Comparison of ENCODE assay signal across 8 mouse cellular contexts in the genomic region with DNA sequence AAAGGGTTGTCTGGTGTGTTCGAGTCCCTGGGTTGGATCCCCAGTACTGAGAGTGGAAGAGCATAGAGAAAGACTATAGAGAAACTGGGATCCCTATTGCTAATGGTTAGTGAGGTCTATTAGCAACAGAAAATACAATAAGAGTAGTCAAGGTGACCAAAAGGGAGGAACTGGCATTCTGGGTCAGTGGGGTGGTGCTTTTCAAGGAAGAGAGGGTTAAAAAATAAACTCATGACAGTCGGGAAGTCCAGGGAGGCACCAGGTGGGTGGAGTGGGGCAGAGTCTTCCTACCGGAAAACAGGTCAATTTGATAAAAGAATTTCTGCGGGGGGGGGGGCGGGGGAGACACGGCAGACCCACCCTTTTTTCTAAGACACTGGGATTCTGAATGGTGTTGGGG. TPM values are rescaled to one million over a fixed set of nuclear protein-coding genes. Genes with fewer than 3 reads are reported as not detected.
DNase-seq lines count a peak whose midpoint lies in the region; ATAC-seq and TF ChIP-seq lines count a peak whose summit lies in the region.

No protein-coding gene starts in this region.

- WGBS in lung, postnatal 0 days: 15% methylated on average over 5 of the region's 6 CpGs
- 8% methylated on average over 6 of the region's 6 CpGs for WGBS in hindbrain, embryonic 10.5 days
- 19% methylated on average over 6 of the region's 6 CpGs for WGBS in limb, embryonic 15.5 days
- 16% methylated on average over 6 of the region's 6 CpGs for WGBS in stomach, embryonic 15.5 days

- ATAC-seq in lung, postnatal 0 days: no peak
- ATAC-seq in limb, embryonic 15.5 days (ENCODE audit: insufficient number of reproducible peaks, low FRiP score, low TSS enrichment, low read depth): no peak
- no peak for ATAC-seq in stomach, embryonic 15.5 days (ENCODE audit: insufficient read depth, low FRiP score, low read depth)

- no peak overlapping the region; the same call in 1 of the 2 replicates for H3K4me3 ChIP-seq in lung, postnatal 0 days (ENCODE audit: low read depth, low read length)
- H3K4me3 ChIP-seq in hindbrain, embryonic 10.5 days: peak overlapping the region; percentile 92
- H3K4me3 ChIP-seq in limb, embryonic 15.5 days: peak overlapping the region; percentile 98
- H3K4me3 ChIP-seq in stomach, embryonic 15.5 days (replicated peaks): no peak overlapping the region; the same call in 1 of the 2 replicates

- H3K9ac ChIP-seq in lung, postnatal 0 days (replicated peaks; ENCODE audit: low read depth): no peak overlapping the region
- H3K9ac ChIP-seq in limb, embryonic 15.5 days: no peak overlapping the region
- H3K9ac ChIP-seq in stomach, embryonic 15.5 days: no peak overlapping the region

- DNase-seq in lung, postnatal 0 days (ENCODE audit: low spot score): no peak
- DNase-seq in lung, postnatal 10 days: no peak
- DNase-seq in hindbrain, embryonic 10.5 days (ENCODE audit: low spot score): no peak
- no peak for DNase-seq in layer of hippocampus, adult 9-10 months (ENCODE audit: low spot score)
- DNase-seq in left cerebral cortex, adult 11 months (ENCODE audit: low spot score): no peak
- no peak for DNase-seq in urinary bladder, postnatal 36 days (ENCODE audit: low spot score in 2 of 2)

- TF ChIP-seq EP300 in lung, postnatal 0 days (IDR thresholded peaks at IDR 0.05): no peak

- no peak for TF ChIP-seq CTCF in lung, postnatal 0 days (IDR thresholded peaks at IDR 0.05)

- H3K36me3 ChIP-seq in lung, postnatal 0 days (ENCODE audit: insufficient read depth, low read length): no peaks in the 10 kb centered on the region
- H3K36me3 ChIP-seq in hindbrain, embryonic 10.5 days: no peaks in the 10 kb centered on the region
- H3K36me3 ChIP-seq in limb, embryonic 15.5 days: no peaks in the 10 kb centered on the region
- H3K36me3 ChIP-seq in stomach, embryonic 15.5 days: no peaks in the 10 kb centered on the region

- peaks cover 14% of the 10 kb centered on the region for H3K4me1 ChIP-seq in lung, postnatal 0 days (ENCODE audit: insufficient read depth, low read depth, low read length)
- peaks cover 62% of the 10 kb centered on the region for H3K4me1 ChIP-seq in hindbrain, embryonic 10.5 days (replicated peaks)
- peaks cover 30% of the 10 kb centered on the region for H3K4me1 ChIP-seq in limb, embryonic 15.5 days
- H3K4me1 ChIP-seq in stomach, embryonic 15.5 days: peaks cover 11% of the 10 kb centered on the region; the same call in 1 of the 2 replicates

- no peaks in the 10 kb centered on the region for H3K27me3 ChIP-seq in lung, postnatal 0 days (replicated peaks; ENCODE audit: insufficient read depth, low read length)
- peaks cover 6% of the 10 kb centered on the region; the same call in 1 of the 2 replicates for H3K27me3 ChIP-seq in hindbrain, embryonic 10.5 days (ENCODE audit: insufficient read depth, poor library complexity, severe bottlenecking)
- H3K27me3 ChIP-seq in limb, embryonic 15.5 days: no peaks in the 10 kb centered on the region
- no peaks in the 10 kb centered on the region for H3K27me3 ChIP-seq in stomach, embryonic 15.5 days (replicated peaks)

- H3K27ac ChIP-seq in lung, postnatal 0 days (ENCODE audit: low read length): peak overlapping the region; percentile 64
- peak overlapping the region; percentile 91 for H3K27ac ChIP-seq in hindbrain, embryonic 10.5 days
- H3K27ac ChIP-seq in limb, embryonic 15.5 days: peak overlapping the region; percentile 92
- peak overlapping the region; percentile 71 for H3K27ac ChIP-seq in stomach, embryonic 15.5 days

- H3K4me2 ChIP-seq in lung, postnatal 0 days (replicated peaks; ENCODE audit: low read depth, low read length): peak overlapping the region; percentile 86
- H3K4me2 ChIP-seq in limb, embryonic 15.5 days: peak overlapping the region; percentile 88
- peak overlapping the region; percentile 87 for H3K4me2 ChIP-seq in stomach, embryonic 15.5 days

- H3K9me3 ChIP-seq in lung, postnatal 0 days (ENCODE audit: low read length): no peaks in the 10 kb centered on the region
- H3K9me3 ChIP-seq in hindbrain, embryonic 10.5 days: no peaks in the 10 kb centered on the region
- H3K9me3 ChIP-seq in limb, embryonic 15.5 days: no peaks in the 10 kb centered on the region
- H3K9me3 ChIP-seq in stomach, embryonic 15.5 days: no peaks in the 10 kb centered on the region

RNA-seq across cellular contexts. Expression of a gene that starts 0.8 kb away (rescaled TPM):
- polyA plus RNA-seq in lung, postnatal 0 days (2015; fragmentation: Nextera tagmentation; extraction: Ambion mirVana): 8.5 and 9.5 TPM in 2 replicates
- polyA plus RNA-seq in hindbrain, embryonic 10.5 days (2016; fragmentation: Nextera tagmentation; extraction: Ambion mirVana): 4.2 and 4.3 TPM in 2 replicates
- 7.9 and 8.5 TPM in 2 replicates for polyA plus RNA-seq in limb, embryonic 15.5 days (2015; fragmentation: Nextera tagmentation; extraction: Ambion mirVana)
- 7.7 and 10.0 TPM in 2 replicates for polyA plus RNA-seq in stomach, embryonic 15.5 days (2015; fragmentation: Nextera tagmentation; extraction: Ambion mirVana)

Comparison
In these comparisons a context has a peak if more than half of its experiments do, and no peak if none do; other contexts are left out.
1. H3K4me3 ChIP-seq: peak in hindbrain, embryonic 10.5 days (single experiment) and limb, embryonic 15.5 days (single experiment); none in lung, postnatal 0 days (single experiment) and stomach, embryonic 15.5 days (single experiment).
2. Peak in every context shown above with its lines, with median percentiles within 50 percentile points of each other: H3K27ac ChIP-seq and H3K4me2 ChIP-seq.